Mouse (Mus musculus): Measurements from ENCODE around the gene Klk12. TPM values are rescaled to one million over a fixed set of nuclear protein-coding genes. Genes with fewer than 3 reads are reported as not detected.

Gene Klk12
- total RNA-seq, 2 experiments from 2014 or later, result not detected

DNA sequence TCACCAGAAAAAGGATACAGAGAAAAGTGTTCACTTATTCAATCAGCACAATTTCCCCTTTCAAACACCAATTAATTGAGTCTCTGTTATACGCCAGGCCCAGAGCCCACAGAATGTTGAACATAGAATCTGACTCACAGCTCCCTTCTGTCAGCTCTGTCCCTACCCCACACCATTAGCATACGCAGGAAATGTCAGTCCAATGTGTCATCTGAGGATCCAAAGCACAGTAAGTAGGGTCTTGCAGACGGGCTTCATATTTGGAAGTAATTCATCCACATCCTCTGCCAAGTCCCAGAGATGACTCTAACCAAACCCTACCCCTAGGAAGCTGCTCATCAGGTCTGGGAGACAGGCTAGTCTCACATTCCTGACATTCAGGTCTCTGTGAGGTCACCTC is 19.4 kb downstream of the Klk12 start:
- no peak for DNase-seq (ENCODE audit: low spot score in 2 of 2)
- intact Hi-C loops (cut with DNase I), result no loop called here

- intact Hi-C loops (cut with DNase I), result no loop called here
- DNase-seq (ENCODE audit: low spot score in 2 of 2), result no peak
Measured at GRCm38 (mm10) chr7:43789295-43789694, 20.6 kb downstream of the Klk12 start.

- intact Hi-C loops (cut with DNase I), result no loop called here
- DNase-seq (ENCODE audit: low spot score in 2 of 2), result no peak
Measured at GRCm38 (mm10) chr7:43791591-43791990, 22.9 kb downstream of the Klk12 start, which contains the start of gene Klk9. TSS of gene Klk9 (plus strand) at chr7:43791891.

DNA sequence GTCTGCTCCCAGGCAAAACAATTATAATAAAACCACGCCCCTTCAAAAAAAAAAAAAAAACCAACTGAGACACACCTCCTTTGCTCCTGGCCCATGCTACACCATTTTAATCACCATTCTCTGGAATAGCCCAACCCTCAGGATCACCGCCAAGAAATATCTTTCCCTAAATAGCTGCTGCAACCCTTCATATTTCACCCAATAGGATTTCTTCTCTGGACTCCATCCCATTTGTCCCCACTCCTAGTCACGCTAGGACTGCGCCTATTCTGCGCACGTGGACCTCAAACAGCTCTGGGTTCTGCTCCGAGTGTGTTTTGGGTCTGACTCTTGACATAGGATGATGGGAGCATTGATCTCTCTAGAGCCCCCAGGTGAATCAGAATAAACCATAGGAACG is 27.7 kb downstream of the Klk12 start:
- intact Hi-C loops (cut with DNase I), result loop anchor here (5.0 kb wide), 1 partner anchor 96 kb away; no protein-coding TSS in a partner anchor
- DNase-seq (ENCODE audit: low spot score in 2 of 2), result no peak

DNA sequence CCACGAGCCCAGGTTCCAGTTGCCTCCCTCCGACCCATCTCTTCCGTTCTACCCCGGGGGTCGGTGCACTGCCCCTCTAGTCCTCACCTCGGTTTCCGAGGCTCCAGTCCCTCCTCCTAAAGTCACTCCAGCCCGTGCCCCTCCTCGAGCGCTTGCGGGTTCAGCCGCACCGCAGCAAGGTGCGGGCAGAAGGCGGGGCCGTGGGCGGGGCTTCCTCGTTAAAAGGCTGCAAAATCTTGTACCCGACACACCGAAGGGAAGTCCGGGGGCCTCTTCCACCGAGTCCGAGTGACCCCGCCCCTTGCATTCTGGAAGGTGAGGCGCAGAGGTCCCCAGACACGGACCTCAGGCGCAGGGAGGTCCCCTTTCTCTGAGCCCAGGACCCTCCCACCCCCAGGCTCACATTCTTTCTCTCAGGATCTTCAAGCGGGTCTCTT is 28.7 kb downstream of the Klk12 start, which contains the start of gene Klk8:
TSS of gene Klk8 (plus strand) at position 245 of the 437 bp plus-strand sequence.
- no peak for DNase-seq (ENCODE audit: low spot score in 2 of 2)
- intact Hi-C loops (cut with DNase I), result loop anchor here (5.0 kb wide), 1 partner anchor 95 kb away; no protein-coding TSS in a partner anchor

GRCm38 (mm10) chr7:43797844-43798462 is 29.3 kb downstream of the Klk12 start:
- intact Hi-C loops (cut with DNase I), result loop anchor here (5.0 kb wide), 1 partner anchor 94 kb away; no protein-coding TSS in a partner anchor
- no peak for DNase-seq (ENCODE audit: low spot score in 2 of 2)

DNA sequence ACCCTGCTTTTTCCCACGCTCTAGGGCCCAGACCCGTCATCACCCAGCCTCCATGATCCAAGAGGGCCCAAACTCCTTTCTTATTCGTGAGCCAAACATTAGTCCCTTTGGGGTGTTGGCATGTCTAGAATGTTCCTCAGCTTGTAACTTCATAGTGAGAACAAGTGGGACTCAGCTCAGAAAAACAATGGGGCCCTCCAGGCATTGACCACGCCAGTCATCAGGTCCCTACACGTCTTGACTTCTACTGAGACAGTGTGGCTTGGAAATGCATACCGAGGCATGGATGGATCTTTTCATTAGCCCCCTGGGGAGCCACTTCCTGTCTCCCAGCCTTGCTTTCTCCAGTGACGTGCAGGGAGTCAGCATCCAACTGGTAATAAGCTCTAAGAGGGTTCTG is 31.2 kb downstream of the Klk12 start:
- intact Hi-C loops (cut with DNase I), result loop anchor here (5.0 kb wide), 1 partner anchor 92 kb away; no protein-coding TSS in a partner anchor
- DNase-seq (ENCODE audit: low spot score in 2 of 2), result no peak

- intact Hi-C loops (cut with DNase I), result no loop called here
Measured at GRCm38 (mm10) chr7:43810994-43811393, 42.3 kb downstream of the Klk12 start, which contains the start of gene Klk7. TSS of gene Klk7 (plus strand) at chr7:43811294.

GRCm38 (mm10) chr7:43815211-43815610 is 46.5 kb downstream of the Klk12 start:
- intact Hi-C loops (cut with DNase I), result no loop called here
- DNase-seq (ENCODE audit: low spot score in 2 of 2), result no peak

More at GRCm38 (mm10) chr7:43810994-43811393, 42.3 kb downstream of the Klk12 start, which contains the start of gene Klk7:
- DNase-seq (ENCODE audit: low spot score in 2 of 2), result no peak

GRCm38 (mm10) chr7:43816746-43817145 is 48.0 kb downstream of the Klk12 start:
- intact Hi-C loops (cut with DNase I), result no loop called here
- DNase-seq (ENCODE audit: low spot score in 2 of 2), result no peak

GRCm38 (mm10) chr7:43821581-43821980 is 52.9 kb downstream of the Klk12 start:
- intact Hi-C loops (cut with DNase I), result no loop called here
- DNase-seq (ENCODE audit: low spot score in 2 of 2), result no peak

Other genes starting within 250 kb of the Klk12 start
- gene Cd33, start 224.5 kb upstream of the Klk12 start, total RNA-seq (2021), result 1 to 10 TPM; 5.7 to 6.1 TPM
- 1 to 10 TPM; 4.9 TPM for gene Zfp658, start 206.6 kb upstream of the Klk12 start, total RNA-seq (2021)
- 10 to 100 TPM; 17.6 to 21.3 TPM for gene Zfp719, start 189.3 kb upstream of the Klk12 start, total RNA-seq (2021)
- under 1 TPM; 0.17 to 0.20 TPM for gene Zfp819, start 161.7 kb upstream of the Klk12 start, total RNA-seq (2021)
- under 1 TPM in 1 of 2 experiments, not detected in 1; 0.18 TPM for gene Ceacam18, start 134.2 kb upstream of the Klk12 start, total RNA-seq (2021)
- gene Siglece, start 108.7 kb upstream of the Klk12 start, total RNA-seq (2021), result 1 to 10 TPM; 1.2 to 1.5 TPM
- gene Ctu1, start 96.9 kb upstream of the Klk12 start, total RNA-seq (2021), result 1 to 10 TPM; 8.2 to 8.9 TPM
- gene Klk14, start 78.5 kb upstream of the Klk12 start, total RNA-seq (2021), result not detected
- not detected for gene Klk13, start 56.3 kb upstream of the Klk12 start, total RNA-seq (2021)
- gene Klk11, start 5.7 kb downstream of the Klk12 start, total RNA-seq (2021), result not detected
- under 1 TPM in 1 of 2 experiments, not detected in 1; 0.40 TPM for gene Klk10, start 12.1 kb downstream of the Klk12 start, total RNA-seq (2021)
- gene Klk9, start 23.0 kb downstream of the Klk12 start, total RNA-seq (2021), result not detected
- 1 to 10 TPM; 3.3 to 5.5 TPM for gene Klk8, start 28.7 kb downstream of the Klk12 start, total RNA-seq (2021)
- gene Klk7, start 42.4 kb downstream of the Klk12 start, total RNA-seq (2021), result not detected
- not detected for gene Klk6, start 55.6 kb downstream of the Klk12 start, total RNA-seq (2021)
- gene Klk5, start 73.1 kb downstream of the Klk12 start, total RNA-seq (2021), result not detected
- gene Klk4, start 112.3 kb downstream of the Klk12 start, total RNA-seq (2021), result not detected
- not detected for gene Klk15, start 164.8 kb downstream of the Klk12 start, total RNA-seq (2021)
- not detected for gene Klk1b8, start 181.8 kb downstream of the Klk12 start, total RNA-seq (2021)
- gene Klk1b1, start 197.9 kb downstream of the Klk12 start, total RNA-seq (2021), result not detected
- gene Klk1b9, start 207.2 kb downstream of the Klk12 start, total RNA-seq (2021), result not detected
- gene Klk1b11, start 227.0 kb downstream of the Klk12 start, total RNA-seq (2021), result not detected
- gene Klk1b26, start 243.3 kb downstream of the Klk12 start, total RNA-seq (2021), result not detected